Mouse (Mus musculus) R1 (cell line): Measurements from ENCODE around the gene Cactin.

Experiments
- DNase-seq: peaks from one replicate; pipeline ENCODE4 v3.0.0-alpha.2; 2018; ENCODE audit warnings: low read depth, low spot score

Gene Cactin

GRCm38 (mm10) chr10:81341333-81341949 is 20.5 kb downstream of the Cactin start:
- peak; percentile 70 for DNase-seq

- DNase-seq, result no peak
Measured at GRCm38 (mm10) chr10:81342686-81343505, 22.0 kb downstream of the Cactin start, which contains the start of gene Gipc3. Gene Gipc3, minus strand, starts transcription at chr10:81343266.

GRCm38 (mm10) chr10:81344421-81345161 is 23.7 kb downstream of the Cactin start:
- DNase-seq, result no peak

- no peak for DNase-seq
Measured at GRCm38 (mm10) chr10:81345162-81345534, 24.2 kb downstream of the Cactin start.

- DNase-seq, result peak; percentile 89
Measured at GRCm38 (mm10) chr10:81346453-81347067, 25.7 kb downstream of the Cactin start.

- peak; percentile 97 for DNase-seq
Measured at GRCm38 (mm10) chr10:81349146-81349545, 28.2 kb downstream of the Cactin start.

- DNase-seq, result no peak
Measured at GRCm38 (mm10) chr10:81349961-81350350, 29.1 kb downstream of the Cactin start.

GRCm38 (mm10) chr10:81350351-81351063 is 29.6 kb downstream of the Cactin start, which contains the start of gene Hmg20b:
Gene Hmg20b, minus strand, starts transcription at chr10:81350480.
- peak; percentile 99 for DNase-seq

GRCm38 (mm10) chr10:81351678-81352291 is 30.9 kb downstream of the Cactin start:
- peak; percentile 91 for DNase-seq

- DNase-seq, result peak; percentile 85
Measured at GRCm38 (mm10) chr10:81354738-81355477, 34.0 kb downstream of the Cactin start.

- no peak for DNase-seq
Measured at GRCm38 (mm10) chr10:81355533-81355932, 34.6 kb downstream of the Cactin start.

- no peak for DNase-seq
Measured at GRCm38 (mm10) chr10:81356352-81356990, 35.6 kb downstream of the Cactin start.

GRCm38 (mm10) chr10:81356991-81357844 is 36.3 kb downstream of the Cactin start, which contains the start of gene Mfsd12:
Gene Mfsd12, plus strand, starts transcription at chr10:81357491.
- DNase-seq, result peak; percentile 85

GRCm38 (mm10) chr10:81358209-81358608 is 37.3 kb downstream of the Cactin start:
- DNase-seq, result peak; percentile 71

- no peak for DNase-seq
Measured at GRCm38 (mm10) chr10:81358841-81359240, 37.9 kb downstream of the Cactin start.

- DNase-seq, result peak; percentile 55
Measured at GRCm38 (mm10) chr10:81360721-81361120, 39.8 kb downstream of the Cactin start.

- peak; percentile 82 for DNase-seq
Measured at GRCm38 (mm10) chr10:81362336-81362949, 41.5 kb downstream of the Cactin start.
